Mouse (Mus musculus): ENCODE measurements around the gene Gtf2h1. TPM values are rescaled to one million over a fixed set of nuclear protein-coding genes. Genes with fewer than 3 reads are reported as not detected.

Gene Gtf2h1
- polyA plus RNA-seq, 1 experiment from 2014 or later: 29.0 TPM

GRCm38 (mm10) chr7:46838891-46839302, 43.0 kb downstream of the Gtf2h1 start:
- DNase-seq (ENCODE audit: low spot score): peak; percentile 66
- Histone ChIP-seq H3K9ac (ENCODE audit: low read length) (no peak overlapping the region), H3K36me3 (ENCODE audit: control insufficient read depth, insufficient read depth, low read length) (no peaks in the 10 kb centered on the region), H3K4me1 (replicated peaks; ENCODE audit: control insufficient read depth, insufficient read depth) (no peaks in the 10 kb centered on the region; the same call in 1 of the 2 replicates), H3K4me3 (ENCODE audit: low read depth, low read length) (no peak overlapping the region), H3K9me3 (ENCODE audit: control insufficient read depth, low read length) (no peaks in the 10 kb centered on the region), H3K4me2 (replicated peaks; ENCODE audit: low read depth) (peak overlapping the region; percentile 40), H3K27me3 (ENCODE audit: control insufficient read depth, insufficient read depth, low read length) (no peaks in the 10 kb centered on the region), H3K27ac (replicated peaks) (peak overlapping the region; percentile 92)
- WGBS: 1% methylated on average over 8 of the region's 8 CpGs
- no peak for TF ChIP-seq EP300 (optimal IDR thresholded peaks at IDR 0.05)
- no peak for TF ChIP-seq CTCF (IDR thresholded peaks at IDR 0.05; ENCODE audit: low read depth)
- ATAC-seq (ENCODE audit: low FRiP score, low TSS enrichment): peak; percentile 67

GRCm38 (mm10) chr7:46839446-46839845, 43.5 kb downstream of the Gtf2h1 start:
- WGBS: 38% methylated on average over 7 of the region's 7 CpGs
- Histone ChIP-seq H3K27ac (replicated peaks) (peak overlapping the region; percentile 92), H3K4me1 (replicated peaks; ENCODE audit: control insufficient read depth, insufficient read depth) (no peaks in the 10 kb centered on the region; the same call in 1 of the 2 replicates), H3K9ac (ENCODE audit: low read length) (no peak overlapping the region), H3K4me2 (replicated peaks; ENCODE audit: low read depth) (peak overlapping the region; percentile 40), H3K9me3 (ENCODE audit: control insufficient read depth, low read length) (no peaks in the 10 kb centered on the region), H3K27me3 (ENCODE audit: control insufficient read depth, insufficient read depth, low read length) (no peaks in the 10 kb centered on the region), H3K36me3 (ENCODE audit: control insufficient read depth, insufficient read depth, low read length) (no peaks in the 10 kb centered on the region), H3K4me3 (ENCODE audit: low read depth, low read length) (no peak overlapping the region)
- TF ChIP-seq CTCF (IDR thresholded peaks at IDR 0.05; ENCODE audit: low read depth) (no peak), EP300 (optimal IDR thresholded peaks at IDR 0.05) (no peak)
- peak; percentile 53 for DNase-seq (ENCODE audit: low spot score)
- peak; percentile 72 for ATAC-seq (ENCODE audit: low FRiP score, low TSS enrichment)

- no peaks in the 10 kb centered on the region for H3K27me3 ChIP-seq (ENCODE audit: control insufficient read depth, insufficient read depth, low read length)
- no peak for DNase-seq (ENCODE audit: low spot score)
These were observed 44.0 kb downstream of the Gtf2h1 start for GRCm38 (mm10) chr7:46839861-46840260.

GRCm38 (mm10) chr7:46840326-46840725, 44.4 kb downstream of the Gtf2h1 start:
- H3K36me3 ChIP-seq (ENCODE audit: control insufficient read depth, insufficient read depth, low read length): no peaks in the 10 kb centered on the region
- H3K9me3 ChIP-seq (ENCODE audit: control insufficient read depth, low read length): no peaks in the 10 kb centered on the region
- 32% methylated on average over 4 of the region's 4 CpGs for whole genome bisulfite sequencing
- no peak for TF ChIP-seq EP300 (optimal IDR thresholded peaks at IDR 0.05)
- no peak for TF ChIP-seq CTCF (IDR thresholded peaks at IDR 0.05; ENCODE audit: low read depth)
- no peak overlapping the region for H3K9ac ChIP-seq (ENCODE audit: low read length)
- no peak overlapping the region for H3K4me2 ChIP-seq (replicated peaks; ENCODE audit: low read depth)
- ATAC-seq (ENCODE audit: low FRiP score, low TSS enrichment): peak; percentile 56
- no peaks in the 10 kb centered on the region for H3K27me3 ChIP-seq (ENCODE audit: control insufficient read depth, insufficient read depth, low read length)
- peak; percentile 56 for DNase-seq (ENCODE audit: low spot score)
- H3K4me1 ChIP-seq (replicated peaks; ENCODE audit: control insufficient read depth, insufficient read depth): peaks cover 5% of the 10 kb centered on the region; the same call in 1 of the 2 replicates
- H3K4me3 ChIP-seq (ENCODE audit: low read depth, low read length): no peak overlapping the region
- H3K27ac ChIP-seq (replicated peaks): peak overlapping the region; percentile 92

More at GRCm38 (mm10) chr7:46839861-46840260, 44.0 kb downstream of the Gtf2h1 start:
- ATAC-seq (ENCODE audit: low FRiP score, low TSS enrichment): no peak
- H3K9me3 ChIP-seq (ENCODE audit: control insufficient read depth, low read length): no peaks in the 10 kb centered on the region
- H3K4me3 ChIP-seq (ENCODE audit: low read depth, low read length): no peak overlapping the region
- TF ChIP-seq EP300 (optimal IDR thresholded peaks at IDR 0.05) (no peak), CTCF (IDR thresholded peaks at IDR 0.05; ENCODE audit: low read depth) (no peak)
- H3K4me1 ChIP-seq (replicated peaks; ENCODE audit: control insufficient read depth, insufficient read depth): peaks cover under 1% of the 10 kb centered on the region; the same call in 1 of the 2 replicates
- H3K27ac ChIP-seq (replicated peaks): peak overlapping the region; percentile 92
- H3K36me3 ChIP-seq (ENCODE audit: control insufficient read depth, insufficient read depth, low read length): no peaks in the 10 kb centered on the region
- H3K4me2 ChIP-seq (replicated peaks; ENCODE audit: low read depth): no peak overlapping the region
- no peak overlapping the region for H3K9ac ChIP-seq (ENCODE audit: low read length)
- WGBS: 49% methylated on average over 5 of the region's 5 CpGs

- peak within 1 kb of the TSS; percentile 92 for H3K27ac ChIP-seq (replicated peaks)
- no peaks in the 10 kb centered on the region for H3K27me3 ChIP-seq (ENCODE audit: control insufficient read depth, insufficient read depth, low read length)
- TF ChIP-seq CTCF (IDR thresholded peaks at IDR 0.05; ENCODE audit: low read depth) (no peak), EP300 (optimal IDR thresholded peaks at IDR 0.05) (no peak)
- 36% methylated on average over 6 of the region's 6 CpGs for WGBS
- ATAC-seq (ENCODE audit: low FRiP score, low TSS enrichment) (no peak), DNase-seq (ENCODE audit: low spot score) (no peak)
- H3K9ac ChIP-seq (ENCODE audit: low read length): no peak within 1 kb of the TSS
- H3K4me3 ChIP-seq (ENCODE audit: low read depth, low read length): no peak within 1 kb of the TSS
- no peaks in the 10 kb centered on the region for H3K36me3 ChIP-seq (ENCODE audit: control insufficient read depth, insufficient read depth, low read length)
- H3K4me2 ChIP-seq (replicated peaks; ENCODE audit: low read depth): no peak within 1 kb of the TSS
- H3K9me3 ChIP-seq (ENCODE audit: control insufficient read depth, low read length): no peaks in the 10 kb centered on the region
- H3K4me1 ChIP-seq (replicated peaks; ENCODE audit: control insufficient read depth, insufficient read depth): peaks cover 5% of the 10 kb centered on the region; the same call in 1 of the 2 replicates
These were observed 45.1 kb downstream of the Gtf2h1 start, which contains the start of gene Ldha for GRCm38 (mm10) chr7:46840787-46841525. Gene Ldha, plus strand, starts transcription at chr7:46841475.

GRCm38 (mm10) chr7:46842278-46842677, 46.4 kb downstream of the Gtf2h1 start:
- ATAC-seq (ENCODE audit: low FRiP score, low TSS enrichment): no peak
- no peak overlapping the region for H3K4me2 ChIP-seq (replicated peaks; ENCODE audit: low read depth)
- no peak for DNase-seq (ENCODE audit: low spot score)
- H3K27ac ChIP-seq (replicated peaks): no peak overlapping the region
- no peak overlapping the region for H3K4me3 ChIP-seq (ENCODE audit: low read depth, low read length)
- no peaks in the 10 kb centered on the region for H3K36me3 ChIP-seq (ENCODE audit: control insufficient read depth, insufficient read depth, low read length)
- no peaks in the 10 kb centered on the region for H3K27me3 ChIP-seq (ENCODE audit: control insufficient read depth, insufficient read depth, low read length)
- peaks cover 5% of the 10 kb centered on the region; the same call in 1 of the 2 replicates for H3K4me1 ChIP-seq (replicated peaks; ENCODE audit: control insufficient read depth, insufficient read depth)
- no peaks in the 10 kb centered on the region for H3K9me3 ChIP-seq (ENCODE audit: control insufficient read depth, low read length)
- H3K9ac ChIP-seq (ENCODE audit: low read length): no peak overlapping the region
- no peak for TF ChIP-seq EP300 (optimal IDR thresholded peaks at IDR 0.05)
- no peak for TF ChIP-seq CTCF (IDR thresholded peaks at IDR 0.05; ENCODE audit: low read depth)
- WGBS: 28% methylated on average over 5 of the region's 5 CpGs
